7 mouse cellular contexts compared by ENCODE assay signal in the genomic region with DNA sequence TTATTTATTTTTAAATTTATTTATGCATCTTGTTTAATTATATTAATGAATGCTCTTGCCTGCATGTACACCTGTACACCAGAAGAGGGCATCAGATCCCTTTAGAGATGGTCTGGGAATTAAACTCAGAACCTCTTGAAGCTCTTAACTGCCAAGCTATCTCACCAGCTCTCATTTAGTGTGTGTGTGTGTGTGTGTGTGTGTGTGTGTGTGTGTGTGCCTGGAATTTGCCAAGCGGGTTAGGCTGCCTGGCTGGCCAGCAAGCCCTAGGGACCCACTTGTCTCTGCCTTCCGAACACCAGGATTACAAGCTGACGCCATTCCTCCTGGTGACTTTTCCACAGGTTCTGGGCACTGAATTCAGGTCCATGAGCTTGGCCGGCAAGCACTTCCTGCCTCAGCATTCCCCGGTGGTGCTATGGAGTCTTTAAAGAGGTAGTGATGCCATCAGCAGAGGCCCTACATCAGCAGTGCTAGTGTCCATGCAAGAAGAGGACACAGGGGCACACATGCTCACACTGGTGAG. TPM values are rescaled to one million over a fixed set of nuclear protein-coding genes. Genes with fewer than 3 reads are reported as not detected.
DNase-seq lines count a peak whose midpoint lies in the region; ATAC-seq lines count a peak whose summit lies in the region.

No protein-coding gene starts in this region.

- H3K4me3 ChIP-seq in forebrain, embryonic 15.5 days: peak overlapping the region; percentile 41
- peak overlapping the region; percentile 43 for H3K4me3 ChIP-seq in kidney, embryonic 15.5 days (replicated peaks)
- peak overlapping the region; percentile 90 for H3K4me3 ChIP-seq in megakaryocyte, embryonic 14.5 days (replicated peaks)

- no peak overlapping the region for H3K27ac ChIP-seq in forebrain, embryonic 15.5 days (replicated peaks)
- H3K27ac ChIP-seq in kidney, embryonic 15.5 days: peak overlapping the region; percentile 56

- 61% methylated on average over 4 of the region's 5 CpGs for WGBS in forebrain, embryonic 15.5 days
- WGBS in kidney, embryonic 15.5 days: 48% methylated on average over 5 of the region's 5 CpGs

- DNase-seq in ES-CJ7 (ENCODE audit: low read depth, low spot score): peak; percentile 51
- DNase-seq in brain, adult 2 months (ENCODE audit: low read depth, low spot score): peak; percentile 80
- no peak for DNase-seq in left cerebral cortex, adult 18-20 months (ENCODE audit: low spot score in 2 of 2)
- no peak for DNase-seq in natural killer cell, adult 2 months (ENCODE audit: low spot score in 2 of 2)

- no peaks in the 10 kb centered on the region for H3K9me3 ChIP-seq in forebrain, embryonic 15.5 days
- H3K9me3 ChIP-seq in kidney, embryonic 15.5 days (replicated peaks): no peaks in the 10 kb centered on the region
- H3K9me3 ChIP-seq in megakaryocyte, embryonic 14.5 days: 0 out of 2 replicates have a peak, but pooled peaks cover 7% of the 10 kb centered on the region

- no peaks in the 10 kb centered on the region for H3K27me3 ChIP-seq in forebrain, embryonic 15.5 days
- no peaks in the 10 kb centered on the region for H3K27me3 ChIP-seq in kidney, embryonic 15.5 days
- H3K27me3 ChIP-seq in megakaryocyte, embryonic 14.5 days (replicated peaks): peaks cover 5% of the 10 kb centered on the region

- peak overlapping the region; percentile 63 for H3K4me2 ChIP-seq in forebrain, embryonic 15.5 days (replicated peaks)
- H3K4me2 ChIP-seq in kidney, embryonic 15.5 days: peak overlapping the region; percentile 78

- no peak overlapping the region for H3K9ac ChIP-seq in forebrain, embryonic 15.5 days (replicated peaks)
- no peak overlapping the region for H3K9ac ChIP-seq in kidney, embryonic 15.5 days

- H3K36me3 ChIP-seq in forebrain, embryonic 15.5 days: no peaks in the 10 kb centered on the region
- no peaks in the 10 kb centered on the region for H3K36me3 ChIP-seq in kidney, embryonic 15.5 days
- no peaks in the 10 kb centered on the region for H3K36me3 ChIP-seq in megakaryocyte, embryonic 14.5 days (replicated peaks; ENCODE audit: low read length)

- peaks cover 8% of the 10 kb centered on the region for H3K4me1 ChIP-seq in forebrain, embryonic 15.5 days
- peaks cover 13% of the 10 kb centered on the region for H3K4me1 ChIP-seq in kidney, embryonic 15.5 days
- H3K4me1 ChIP-seq in megakaryocyte, embryonic 14.5 days: peaks cover 14% of the 10 kb centered on the region

- peak; percentile 73 for ATAC-seq in forebrain, embryonic 15.5 days (replicated peaks)
- ATAC-seq in kidney, embryonic 15.5 days (replicated peaks; ENCODE audit: low FRiP score): peak; percentile 66

RNA-seq across cellular contexts. Expression of a gene that starts 8.4 kb away (rescaled TPM):
- 65.6 and 74.9 TPM in 2 replicates for polyA plus RNA-seq in forebrain, embryonic 15.5 days (2015; fragmentation: Nextera tagmentation; extraction: Ambion mirVana)
- 37.2 and 39.4 TPM in 2 replicates for polyA plus RNA-seq in kidney, embryonic 15.5 days (2015; fragmentation: Nextera tagmentation; extraction: Ambion mirVana)
- polyA plus RNA-seq in megakaryocyte, embryonic 14.5 days (2012; ENCODE audit: insufficient read depth, low replicate concordance): 3.4 and 15.6 TPM in 2 replicates
- 10 to 100 TPM; 29.6 to 33.2 TPM for total RNA-seq in left cerebral cortex, adult 18-20 months (2021)

RNA-seq across cellular contexts. Expression of a gene that starts 20.7 kb away (rescaled TPM):
- 52.4 and 57.9 TPM in 2 replicates for polyA plus RNA-seq in forebrain, embryonic 15.5 days (2015; fragmentation: Nextera tagmentation; extraction: Ambion mirVana)
- polyA plus RNA-seq in kidney, embryonic 15.5 days (2015; fragmentation: Nextera tagmentation; extraction: Ambion mirVana): 38.6 and 41.5 TPM in 2 replicates
- 352 and 532 TPM in 2 replicates for polyA plus RNA-seq in megakaryocyte, embryonic 14.5 days (2012; ENCODE audit: insufficient read depth, low replicate concordance)
- total RNA-seq in left cerebral cortex, adult 18-20 months (2021): 100 to 1,000 TPM; 125 to 127 TPM

RNA-seq across cellular contexts. Expression of a gene that starts 35.7 kb away (rescaled TPM):
- polyA plus RNA-seq in forebrain, embryonic 15.5 days (2015; fragmentation: Nextera tagmentation; extraction: Ambion mirVana): 8.6 and 9.0 TPM in 2 replicates
- 6.5 and 7.2 TPM in 2 replicates for polyA plus RNA-seq in kidney, embryonic 15.5 days (2015; fragmentation: Nextera tagmentation; extraction: Ambion mirVana)
- polyA plus RNA-seq in megakaryocyte, embryonic 14.5 days (2012; ENCODE audit: insufficient read depth, low replicate concordance): not detected in 2 replicates
- 10 to 100 TPM; 30.1 to 33.9 TPM for total RNA-seq in left cerebral cortex, adult 18-20 months (2021)

Comparison
In these comparisons a context has a peak if more than half of its experiments do, and no peak if none do; other contexts are left out.
1. DNase-seq: peak in ES-CJ7 (single experiment) and brain, adult 2 months (single experiment); none in left cerebral cortex, adult 18-20 months (0 of 2) and natural killer cell, adult 2 months (0 of 2).
2. Peak in every context shown above with its lines, with median percentiles within 50 percentile points of each other: H3K4me3 ChIP-seq.